Mouse (Mus musculus) limb, embryonic 13.5 days (tissue): ENCODE results near the gene Ftsj3. TPM values are rescaled to one million over a fixed set of nuclear protein-coding genes. Genes with fewer than 3 reads are reported as not detected.

Experiments used
- ATAC-seq: fragments of 200-750 bp; cut with Nextera tagmentation; 2 replicates; pipeline ENCODE4 v1.8.0; 2017; ENCODE audit warnings: low read depth, moderate number of reproducible peaks, moderate TSS enrichment; ENCODE audit not compliant: low FRiP score
- H3K27ac ChIP-seq: fragments of 300-500 bp; sonication (generic); 2 replicates; pipeline ENCODE4 v1.5.1; 2015; ENCODE audit warnings: inconsistent platforms, mild to moderate bottlenecking, moderate library complexity
- H3K27me3 ChIP-seq: fragments of 300-500 bp; sonication (generic); 2 replicates; pipeline ENCODE4 v1.6.1; 2015; ENCODE audit warnings: mild to moderate bottlenecking, inconsistent platforms
- H3K36me3 ChIP-seq: fragments of 300-500 bp; sonication (generic); 2 replicates; pipeline ENCODE4 v1.6.1; 2015; ENCODE audit warnings: inconsistent platforms, mild to moderate bottlenecking, moderate library complexity
- H3K4me1 ChIP-seq: fragments of 300-500 bp; sonication (generic); 2 replicates; pipeline ENCODE4 v1.6.1; 2015; ENCODE audit warnings: inconsistent platforms
- H3K4me2 ChIP-seq: fragments of 300-500 bp; sonication (generic); replicated peaks from 2 replicates; pipeline ENCODE4 v1.6.1; 2015; ENCODE audit warnings: inconsistent platforms, mild to moderate bottlenecking, moderate library complexity
- H3K4me3 ChIP-seq: fragments of 300-500 bp; sonication (generic); 2 replicates; pipeline ENCODE4 v1.5.1; 2015; ENCODE audit warnings: moderate library complexity, mild to moderate bottlenecking, inconsistent platforms
- H3K9ac ChIP-seq: fragments of 300-500 bp; sonication (generic); 2 replicates; pipeline ENCODE4 v1.6.1; 2015; ENCODE audit warnings: mild to moderate bottlenecking, inconsistent platforms
- H3K9me3 ChIP-seq: fragments of 300-500 bp; sonication (generic); 2 replicates; pipeline ENCODE4 v1.6.1; 2016; ENCODE audit warnings: inconsistent platforms
- WGBS: fragments of 180-500 bp; shearing (Covaris S2); methylation state at CpG from one replicate; pipeline ENCODE4 v1.1.7; 2015; 5-methylcytosine and 5-hydroxymethylcytosine counted together
- polyA plus RNA-seq: library from polyadenylated mRNA; unstranded; fragments of >200 nt; fragmentation: Nextera tagmentation; extraction: Ambion mirVana; gene quantifications from 2 replicates; pipeline ENCODE4 v1.2.1, GENCODE M21; 2015

Gene Ftsj3
- polyA plus RNA-seq: 56.4 and 58.5 TPM in 2 replicates

- peaks cover 20% of the 10 kb centered on the region for H3K4me1 ChIP-seq
- ATAC-seq: peak; percentile 97
- no peaks in the 10 kb centered on the region for H3K9me3 ChIP-seq
- peaks cover 66% of the 10 kb centered on the region for H3K36me3 ChIP-seq
- under 1% methylated on average over 42 of the region's 42 CpGs for WGBS
- H3K27ac ChIP-seq: peak within 1 kb of the TSS; percentile 58; the same call in 1 of the 2 replicates
- peak within 1 kb of the TSS; percentile 91 for H3K9ac ChIP-seq
- H3K4me2 ChIP-seq: peak within 1 kb of the TSS; percentile 99
- no peaks in the 10 kb centered on the region for H3K27me3 ChIP-seq
- peak within 1 kb of the TSS; percentile 85 for H3K4me3 ChIP-seq
These were observed at the start of gene Ftsj3, which contains the start of gene Psmc5 for GRCm38 (mm10) chr11:106255685-106256451. Ftsj3 (minus strand) TSS chr11:106256079. Psmc5 (plus strand) TSS chr11:106256154.

- no peaks in the 10 kb centered on the region for H3K4me1 ChIP-seq
- 74% methylated on average over 10 of the region's 10 CpGs for WGBS
- no peak for ATAC-seq
- H3K4me2 ChIP-seq: no peak overlapping the region
- H3K27me3 ChIP-seq: no peaks in the 10 kb centered on the region
- H3K9me3 ChIP-seq: no peaks in the 10 kb centered on the region
- H3K9ac ChIP-seq: no peak overlapping the region
- H3K4me3 ChIP-seq: no peak overlapping the region
- H3K27ac ChIP-seq: no peak overlapping the region
- no peaks in the 10 kb centered on the region for H3K36me3 ChIP-seq
These were observed 49.6 kb upstream of the Ftsj3 start for GRCm38 (mm10) chr11:106305348-106306064.

GRCm38 (mm10) chr11:106302634-106303033 is 46.8 kb upstream of the Ftsj3 start:
- H3K4me3 ChIP-seq: no peak overlapping the region

GRCm38 (mm10) chr11:106301765-106302164 is 45.9 kb upstream of the Ftsj3 start, which contains the start of gene Gh:
Gh (minus strand) TSS chr11:106301865.
- H3K4me1 ChIP-seq: no peaks in the 10 kb centered on the region
- H3K36me3 ChIP-seq: no peaks in the 10 kb centered on the region
- WGBS: 80% methylated on average over 9 of the region's 9 CpGs
- H3K9ac ChIP-seq: no peak within 1 kb of the TSS; the same call in 1 of the 2 replicates
- H3K27me3 ChIP-seq: no peaks in the 10 kb centered on the region
- H3K9me3 ChIP-seq: no peaks in the 10 kb centered on the region
- H3K4me2 ChIP-seq: no peak within 1 kb of the TSS
- no peak within 1 kb of the TSS for H3K27ac ChIP-seq
- no peak within 1 kb of the TSS for H3K4me3 ChIP-seq
- ATAC-seq: no peak

More at GRCm38 (mm10) chr11:106302634-106303033, 46.8 kb upstream of the Ftsj3 start:
- no peak overlapping the region for H3K4me2 ChIP-seq
- H3K9me3 ChIP-seq: no peaks in the 10 kb centered on the region
- no peaks in the 10 kb centered on the region for H3K27me3 ChIP-seq
- no peak for ATAC-seq
- no peaks in the 10 kb centered on the region for H3K4me1 ChIP-seq
- H3K36me3 ChIP-seq: no peaks in the 10 kb centered on the region
- no peak overlapping the region for H3K27ac ChIP-seq
- 15% methylated on average over 2 of the region's 2 CpGs for WGBS
- H3K9ac ChIP-seq: no peak overlapping the region

GRCm38 (mm10) chr11:106291861-106292260 is 36.0 kb upstream of the Ftsj3 start:
- Histone ChIP-seq H3K4me2 (no peak overlapping the region), H3K27ac (no peak overlapping the region), H3K36me3 (no peaks in the 10 kb centered on the region), H3K27me3 (no peaks in the 10 kb centered on the region), H3K9ac (no peak overlapping the region), H3K9me3 (no peaks in the 10 kb centered on the region), H3K4me1 (peaks cover 5% of the 10 kb centered on the region), H3K4me3 (no peak overlapping the region)
- no peak for ATAC-seq
- 91% methylated on average over 2 of the region's 2 CpGs for WGBS

GRCm38 (mm10) chr11:106290376-106290775 is 34.5 kb upstream of the Ftsj3 start:
- H3K9ac ChIP-seq: no peak overlapping the region
- H3K27ac ChIP-seq: no peak overlapping the region
- no peaks in the 10 kb centered on the region for H3K36me3 ChIP-seq
- H3K4me1 ChIP-seq: peaks cover 8% of the 10 kb centered on the region
- H3K9me3 ChIP-seq: no peaks in the 10 kb centered on the region
- H3K4me2 ChIP-seq: no peak overlapping the region
- no peaks in the 10 kb centered on the region for H3K27me3 ChIP-seq
- no peak overlapping the region for H3K4me3 ChIP-seq
- WGBS: 86% methylated on average over 5 of the region's 5 CpGs
- no peak for ATAC-seq

GRCm38 (mm10) chr11:106289369-106289768 is 33.5 kb upstream of the Ftsj3 start:
- no peaks in the 10 kb centered on the region for H3K27me3 ChIP-seq
- WGBS: 60% methylated on average over 8 of the region's 8 CpGs
- no peak overlapping the region for H3K4me3 ChIP-seq
- no peak overlapping the region for H3K27ac ChIP-seq
- no peak for ATAC-seq
- no peaks in the 10 kb centered on the region for H3K36me3 ChIP-seq
- H3K9ac ChIP-seq: no peak overlapping the region
- no peak overlapping the region for H3K4me2 ChIP-seq
- no peaks in the 10 kb centered on the region for H3K9me3 ChIP-seq
- H3K4me1 ChIP-seq: peaks cover 8% of the 10 kb centered on the region

GRCm38 (mm10) chr11:106286987-106287386 is 31.1 kb upstream of the Ftsj3 start:
- 57% methylated on average over 11 of the region's 11 CpGs for WGBS
- Histone ChIP-seq H3K27ac (peak overlapping the region; percentile 55; the same call in 1 of the 2 replicates), H3K4me1 (peaks cover 8% of the 10 kb centered on the region), H3K9ac (no peak overlapping the region; the same call in 1 of the 2 replicates), H3K9me3 (no peaks in the 10 kb centered on the region), H3K4me3 (no peak overlapping the region), H3K36me3 (no peaks in the 10 kb centered on the region), H3K4me2 (no peak overlapping the region), H3K27me3 (no peaks in the 10 kb centered on the region)
- ATAC-seq: no peak

GRCm38 (mm10) chr11:106286206-106286605 is 30.3 kb upstream of the Ftsj3 start:
- no peak overlapping the region for H3K27ac ChIP-seq
- H3K4me2 ChIP-seq: no peak overlapping the region
- no peak for ATAC-seq
- WGBS: 84% methylated on average over 7 of the region's 7 CpGs
- no peaks in the 10 kb centered on the region for H3K27me3 ChIP-seq
- H3K9ac ChIP-seq: no peak overlapping the region
- no peak overlapping the region for H3K4me3 ChIP-seq
- H3K4me1 ChIP-seq: peaks cover 8% of the 10 kb centered on the region
- no peaks in the 10 kb centered on the region for H3K36me3 ChIP-seq
- no peaks in the 10 kb centered on the region for H3K9me3 ChIP-seq

GRCm38 (mm10) chr11:106284126-106284525 is 28.2 kb upstream of the Ftsj3 start:
- Histone ChIP-seq H3K36me3 (no peaks in the 10 kb centered on the region), H3K27ac (no peak overlapping the region), H3K4me1 (peaks cover 8% of the 10 kb centered on the region), H3K4me2 (no peak overlapping the region), H3K9me3 (no peaks in the 10 kb centered on the region), H3K27me3 (no peaks in the 10 kb centered on the region), H3K4me3 (no peak overlapping the region), H3K9ac (no peak overlapping the region)
- no peak for ATAC-seq
- 73% methylated on average over 8 of the region's 8 CpGs for WGBS

- ATAC-seq: no peak
- 78% methylated on average over 4 of the region's 4 CpGs for WGBS
- H3K27me3 ChIP-seq: no peaks in the 10 kb centered on the region
These were observed 27.5 kb upstream of the Ftsj3 start for GRCm38 (mm10) chr11:106283371-106283770.

GRCm38 (mm10) chr11:106282452-106282851 is 26.6 kb upstream of the Ftsj3 start:
- peaks cover 8% of the 10 kb centered on the region for H3K4me1 ChIP-seq
- no peaks in the 10 kb centered on the region; the same call in 1 of the 2 replicates for H3K27me3 ChIP-seq
- H3K4me2 ChIP-seq: no peak overlapping the region
- H3K9me3 ChIP-seq: no peaks in the 10 kb centered on the region
- WGBS: 84% methylated on average over 6 of the region's 6 CpGs
- no peak for ATAC-seq
- no peak overlapping the region for H3K4me3 ChIP-seq
- no peak overlapping the region for H3K27ac ChIP-seq
- no peaks in the 10 kb centered on the region for H3K36me3 ChIP-seq
- no peak overlapping the region for H3K9ac ChIP-seq

More at GRCm38 (mm10) chr11:106283371-106283770, 27.5 kb upstream of the Ftsj3 start:
- Histone ChIP-seq H3K27ac (no peak overlapping the region), H3K36me3 (no peaks in the 10 kb centered on the region), H3K9ac (no peak overlapping the region), H3K4me2 (no peak overlapping the region), H3K4me1 (peaks cover 8% of the 10 kb centered on the region), H3K9me3 (no peaks in the 10 kb centered on the region), H3K4me3 (no peak overlapping the region)
